Comparison of ENCODE assay signal across 12 mouse cellular contexts in genomic region chr5:77838186-77839097, GRCm38 (mm10).
A peak's percentile ranks its signal among the peaks of the same experiment; 100 is the strongest.
DNase-seq lines count a peak whose midpoint lies in the region; ATAC-seq and TF ChIP-seq lines count a peak whose summit lies in the region.
"Had no signal": no experiment of that assay in that cellular context is flagged by ENCODE, and none has a peak within 500 bp of the region (broad histone marks: within the 10 kb centered on the region; RNA-seq: fewer than 3 reads in every experiment).

No protein-coding gene starts in this region.

- no peaks in the 10 kb centered on the region for H3K9me3 ChIP-seq in hindbrain, embryonic 11.5 days (ENCODE audit: control insufficient read depth, low read length)
- H3K9me3 ChIP-seq in hindbrain, embryonic 10.5 days: no peaks in the 10 kb centered on the region
- no peaks in the 10 kb centered on the region for H3K9me3 ChIP-seq in hindbrain, embryonic 13.5 days
- no peaks in the 10 kb centered on the region for H3K9me3 ChIP-seq in midbrain, embryonic 15.5 days
- H3K9me3 ChIP-seq: embryonic facial prominence, embryonic 12.5 days; heart, embryonic 10.5 days had no signal

- H3K27me3 ChIP-seq in hindbrain, embryonic 11.5 days (ENCODE audit: control insufficient read depth, insufficient read depth, low read length): no peaks in the 10 kb centered on the region
- no peaks in the 10 kb centered on the region for H3K27me3 ChIP-seq in hindbrain, embryonic 10.5 days (ENCODE audit: insufficient read depth, poor library complexity, severe bottlenecking)
- no peaks in the 10 kb centered on the region for H3K27me3 ChIP-seq in hindbrain, embryonic 13.5 days
- no peaks in the 10 kb centered on the region for H3K27me3 ChIP-seq in midbrain, embryonic 15.5 days (replicated peaks)
- H3K27me3 ChIP-seq: embryonic facial prominence, embryonic 12.5 days had no signal

- no peak overlapping the region for H3K4me3 ChIP-seq in hindbrain, embryonic 11.5 days (ENCODE audit: low read depth, low read length)
- H3K4me3 ChIP-seq in hindbrain, embryonic 10.5 days: no peak overlapping the region
- no peak overlapping the region for H3K4me3 ChIP-seq in hindbrain, embryonic 13.5 days
- no peak overlapping the region for H3K4me3 ChIP-seq in midbrain, embryonic 15.5 days
- H3K4me3 ChIP-seq: embryonic facial prominence, embryonic 12.5 days; heart, embryonic 10.5 days had no signal

- no peak for TF ChIP-seq CTCF in brain, embryonic 14.5 days (IDR thresholded peaks at IDR 0.05; ENCODE audit: borderline replicate concordance, extremely low read depth, insufficient read depth, insufficient read length)

- WGBS in hindbrain, embryonic 11.5 days: 50% methylated on average over 5 of the region's 5 CpGs
- 66% methylated on average over 5 of the region's 5 CpGs for WGBS in hindbrain, embryonic 10.5 days
- WGBS in hindbrain, embryonic 13.5 days: 22% methylated on average over 5 of the region's 5 CpGs
- 25% methylated on average over 5 of the region's 5 CpGs for WGBS in midbrain, embryonic 15.5 days

- H3K27ac ChIP-seq in hindbrain, embryonic 11.5 days (ENCODE audit: low read depth, low read length): peak overlapping the region; percentile 47
- H3K27ac ChIP-seq in hindbrain, embryonic 10.5 days: no peak overlapping the region
- H3K27ac ChIP-seq in hindbrain, embryonic 13.5 days: peak overlapping the region; percentile 82
- H3K27ac ChIP-seq in midbrain, embryonic 15.5 days: peak overlapping the region; percentile 45
- H3K27ac ChIP-seq: embryonic facial prominence, embryonic 12.5 days; heart, embryonic 10.5 days had no signal

- peak; percentile 11 for DNase-seq in hindbrain, embryonic 11.5 days (ENCODE audit: low spot score)
- no peak for DNase-seq in hindbrain, embryonic 10.5 days (ENCODE audit: low spot score)
- peak; percentile 82 for DNase-seq in brain, embryonic 14.5 days (ENCODE audit: low read depth)
- no peak for DNase-seq in kidney, postnatal 14 days
- no peak for DNase-seq in spleen, adult 12 weeks (ENCODE audit: low spot score)
- no peak for DNase-seq in urinary bladder, adult 18-20 months (ENCODE audit: low spot score in 2 of 2)
- DNase-seq: cerebellum, adult 2 months; kidney, postnatal 25 days had no signal

- H3K4me1 ChIP-seq in hindbrain, embryonic 11.5 days (replicated peaks; ENCODE audit: control insufficient read depth, insufficient read depth, low read length): no peaks in the 10 kb centered on the region
- peaks cover 10% of the 10 kb centered on the region for H3K4me1 ChIP-seq in hindbrain, embryonic 10.5 days (replicated peaks)
- H3K4me1 ChIP-seq in hindbrain, embryonic 13.5 days (replicated peaks): peaks cover 18% of the 10 kb centered on the region
- H3K4me1 ChIP-seq in midbrain, embryonic 15.5 days: peaks cover 16% of the 10 kb centered on the region
- H3K4me1 ChIP-seq: embryonic facial prominence, embryonic 12.5 days; heart, embryonic 10.5 days had no signal

- peak; percentile 92 for ATAC-seq in hindbrain, embryonic 11.5 days (ENCODE audit: low FRiP score)
- peak; percentile 94 for ATAC-seq in hindbrain, embryonic 13.5 days (ENCODE audit: low FRiP score)
- ATAC-seq in midbrain, embryonic 15.5 days (replicated peaks): peak; percentile 85

- H3K4me2 ChIP-seq in hindbrain, embryonic 11.5 days (replicated peaks; ENCODE audit: low read depth, low read length): no peak overlapping the region
- 0 out of 2 replicates have a peak overlapping the region, but pooled peaks have one; percentile 29 for H3K4me2 ChIP-seq in hindbrain, embryonic 13.5 days
- H3K4me2 ChIP-seq in midbrain, embryonic 15.5 days: no peak overlapping the region
- H3K4me2 ChIP-seq: embryonic facial prominence, embryonic 12.5 days had no signal

- H3K36me3 ChIP-seq in hindbrain, embryonic 11.5 days (ENCODE audit: control insufficient read depth, insufficient read depth, low read length): no peaks in the 10 kb centered on the region
- H3K36me3 ChIP-seq in hindbrain, embryonic 10.5 days: no peaks in the 10 kb centered on the region
- H3K36me3 ChIP-seq in hindbrain, embryonic 13.5 days: no peaks in the 10 kb centered on the region
- H3K36me3 ChIP-seq in midbrain, embryonic 15.5 days (replicated peaks): no peaks in the 10 kb centered on the region
- H3K36me3 ChIP-seq: embryonic facial prominence, embryonic 12.5 days; heart, embryonic 10.5 days had no signal

- H3K9ac ChIP-seq in hindbrain, embryonic 11.5 days (ENCODE audit: low read depth, low read length): no peak overlapping the region
- H3K9ac ChIP-seq in hindbrain, embryonic 13.5 days: no peak overlapping the region
- H3K9ac ChIP-seq in midbrain, embryonic 15.5 days: no peak overlapping the region
- H3K9ac ChIP-seq: embryonic facial prominence, embryonic 12.5 days had no signal

- TF ChIP-seq POLR2A in brain, embryonic 14.5 days (IDR thresholded peaks at IDR 0.05; ENCODE audit: borderline replicate concordance, extremely low read depth, insufficient read depth, insufficient read length, poor library complexity, severe bottlenecking): no peak

Comparison
In these comparisons a context has a peak if more than half of its experiments do, and no peak if none do; other contexts are left out.
1. DNase-seq: peak in hindbrain, embryonic 11.5 days (single experiment) and brain, embryonic 14.5 days (single experiment); none in hindbrain, embryonic 10.5 days (single experiment), kidney, postnatal 14 days (single experiment), spleen, adult 12 weeks (single experiment) and urinary bladder, adult 18-20 months (0 of 2).
2. Peak in every context shown above with its lines, with median percentiles within 50 percentile points of each other: ATAC-seq.